Mouse (Mus musculus) cortical plate, adult 2 months (tissue): ENCODE results near the gene Trim28. TPM values are rescaled to one million over a fixed set of nuclear protein-coding genes. Genes with fewer than 3 reads are reported as not detected.

ENCODE experiments used
- H3K27ac ChIP-seq: fragments of 200-500 bp; 2 replicates; pipeline ENCODE4 v1.5.1; 2012; ENCODE audit warnings: low read length, control low read depth, inconsistent platforms; ENCODE audit not compliant: insufficient read depth
- H3K4me1 ChIP-seq: fragments of 200-500 bp; 2 replicates; pipeline ENCODE4 v1.6.1; 2011; ENCODE audit warnings: low read length; ENCODE audit not compliant: control insufficient read depth, insufficient read depth
- H3K4me3 ChIP-seq: fragments of 200-500 bp; 2 replicates; pipeline ENCODE4 v1.5.1; 2011; ENCODE audit warnings: mild to moderate bottlenecking, low read length, control low read depth; ENCODE audit not compliant: insufficient read depth
- CTCF ChIP-seq: fragments of 200-500 bp; IDR thresholded peaks from 2 replicates; pipeline ENCODE4 v1.5.1; 2011; ENCODE audit warnings: mild to moderate bottlenecking, control low read depth, low read length; ENCODE audit not compliant: insufficient read depth; ENCODE audit errors: extremely low read depth
- POLR2A ChIP-seq: fragments of 200-500 bp; IDR thresholded peaks from 2 replicates; pipeline ENCODE4 v1.6.1; 2011; ENCODE audit warnings: mild to moderate bottlenecking, low read length, control low read depth; ENCODE audit not compliant: insufficient read depth; ENCODE audit errors: extremely low read depth
- polyA plus RNA-seq: library from polyadenylated mRNA; depleted of rRNA; stranded (reverse); fragments of >200 nt; gene quantifications from 2 replicates; pipeline ENCODE4 v1.2.3, GENCODE M21; 2012

The Trim28 gene
- polyA plus RNA-seq, 1 experiment: 225 TPM

DNA sequence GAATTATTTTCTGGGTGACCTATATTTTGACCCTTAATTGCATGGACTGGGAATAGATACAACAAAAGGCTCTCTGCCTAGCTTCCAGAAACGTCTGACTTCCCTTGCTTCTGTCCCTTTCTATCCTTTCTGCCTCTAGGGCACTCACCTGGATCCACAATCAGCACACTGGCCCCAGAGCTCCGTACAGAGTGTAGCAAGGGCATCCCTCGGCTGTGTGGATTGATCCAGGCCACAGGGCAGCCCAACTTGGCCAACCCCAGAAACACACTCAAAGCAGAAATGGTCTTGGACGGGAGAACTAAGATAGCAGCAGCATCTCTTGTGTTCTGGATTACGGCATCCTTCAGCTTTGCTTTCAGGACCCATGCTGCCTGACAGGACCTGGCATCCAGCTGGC lies 1.7 kb upstream of the Trim28 start:
- TF ChIP-seq POLR2A (no peak), CTCF (no peak)
- Histone ChIP-seq H3K4me3 (no peak overlapping the region), H3K4me1 (no peaks in the 10 kb centered on the region)

DNA sequence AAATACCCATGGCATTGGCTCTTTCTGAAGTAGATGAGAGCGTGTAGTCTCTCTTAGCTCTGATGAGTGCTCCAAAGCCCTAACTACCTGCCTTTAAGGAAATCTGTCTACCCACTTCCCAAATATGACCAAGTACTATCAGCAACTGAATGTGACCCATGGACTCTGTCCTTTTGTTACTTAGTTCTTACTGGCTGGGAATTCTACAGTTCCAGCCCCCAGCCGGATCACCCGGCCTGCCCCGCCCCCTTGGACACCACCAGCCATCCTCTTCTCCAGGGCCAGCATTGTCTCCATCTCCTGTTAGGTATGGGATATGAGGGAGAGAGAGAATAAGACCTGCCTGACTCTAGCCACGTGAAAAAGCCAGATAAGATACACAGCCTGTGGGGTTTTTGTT lies 861 bp upstream of the Trim28 start, which contains the start of gene Slc27a5:
Slc27a5 (minus strand) TSS at position 140 of the 400 bp plus-strand sequence.
- Histone ChIP-seq H3K27ac (no peak within 1 kb of the TSS), H3K4me1 (no peaks in the 10 kb centered on the region), H3K4me3 (no peak within 1 kb of the TSS)
- TF ChIP-seq POLR2A (no peak), CTCF (no peak)

More for the DNA sequence above, 1.7 kb upstream of the Trim28 start:
- H3K27ac ChIP-seq: no peak overlapping the region

GRCm38 (mm10) chr7:13001584-13001983 lies 2.7 kb downstream of the Trim28 start:
- TF ChIP-seq POLR2A (no peak), CTCF (no peak)
- no peak overlapping the region for H3K27ac ChIP-seq
- H3K4me1 ChIP-seq: no peaks in the 10 kb centered on the region
- H3K4me3 ChIP-seq: no peak overlapping the region

GRCm38 (mm10) chr7:13003380-13003779 lies 4.5 kb downstream of the Trim28 start:
- Histone ChIP-seq H3K4me1 (no peaks in the 10 kb centered on the region), H3K4me3 (no peak overlapping the region), H3K27ac (no peak overlapping the region)
- TF ChIP-seq POLR2A (no peak), CTCF (no peak)

GRCm38 (mm10) chr7:13006011-13006410 lies 7.1 kb downstream of the Trim28 start:
- Histone ChIP-seq H3K4me1 (no peaks in the 10 kb centered on the region), H3K27ac (no peak overlapping the region), H3K4me3 (no peak overlapping the region)
- TF ChIP-seq POLR2A: no peak
- TF ChIP-seq CTCF: no peak

- Histone ChIP-seq H3K4me1 (no peaks in the 10 kb centered on the region), H3K4me3 (no peak overlapping the region), H3K27ac (no peak overlapping the region)
- TF ChIP-seq POLR2A: no peak
- TF ChIP-seq CTCF: no peak
Observed at GRCm38 (mm10) chr7:13006531-13006930, 7.6 kb downstream of the Trim28 start.

DNA sequence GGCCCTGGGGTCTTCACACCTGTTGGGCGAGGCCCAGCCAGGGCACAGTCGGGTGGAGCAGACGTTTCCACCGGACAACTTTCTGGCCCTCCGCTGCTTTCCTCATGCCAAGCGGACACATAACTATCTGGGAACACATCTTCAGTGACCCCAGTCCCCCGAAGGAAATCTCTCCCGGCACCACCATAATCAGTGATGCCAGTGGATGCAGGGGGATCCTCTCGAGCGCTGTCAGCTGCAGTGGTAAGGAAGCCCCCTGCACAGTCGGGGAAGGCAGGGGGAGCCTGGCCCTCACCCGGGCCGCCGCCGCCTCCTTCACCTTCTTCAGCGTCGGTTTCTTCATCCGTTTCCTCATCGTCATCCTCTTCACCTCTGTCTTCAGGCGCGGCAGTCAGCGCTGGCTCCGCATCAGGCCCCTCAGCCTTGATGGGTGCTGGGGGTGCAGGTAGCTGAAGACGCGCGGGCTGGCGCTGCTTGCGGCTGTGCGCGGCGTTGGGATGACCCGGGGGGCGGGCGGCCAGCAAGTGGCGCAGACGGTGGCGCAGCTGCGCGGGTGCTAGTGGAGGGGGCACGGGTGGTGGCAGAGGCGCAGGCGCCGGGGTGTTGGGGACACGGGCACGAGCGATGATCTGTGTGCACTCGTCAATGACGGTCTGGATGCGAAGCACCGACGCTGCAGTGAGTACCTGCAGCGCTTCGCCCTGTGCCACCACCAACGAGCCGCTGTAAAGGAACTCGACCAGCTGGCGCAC lies 8.6 kb downstream of the Trim28 start:
- no peak overlapping the region for H3K4me3 ChIP-seq
- no peaks in the 10 kb centered on the region for H3K4me1 ChIP-seq
- H3K27ac ChIP-seq: no peak overlapping the region
- TF ChIP-seq CTCF (no peak), POLR2A (no peak)

GRCm38 (mm10) chr7:13009143-13010004 lies 10.5 kb downstream of the Trim28 start:
- Histone ChIP-seq H3K27ac (peak overlapping the region; percentile 93), H3K4me3 (peak overlapping the region; percentile 81), H3K4me1 (no peaks in the 10 kb centered on the region)
- TF ChIP-seq CTCF (peak; percentile 59), POLR2A (peak; percentile 79)

- Histone ChIP-seq H3K27ac (peak within 1 kb of the TSS; percentile 93), H3K4me1 (no peaks in the 10 kb centered on the region), H3K4me3 (peak within 1 kb of the TSS; percentile 81)
- no peak for TF ChIP-seq POLR2A
- TF ChIP-seq CTCF: no peak
Observed at GRCm38 (mm10) chr7:13010005-13010908, 11.3 kb downstream of the Trim28 start, which contains the start of gene Zbtb45. Zbtb45 (minus strand) TSS chr7:13010034.
